Mouse (Mus musculus): ENCODE measurements at regions not wholly inside any gene's neighbourhood (a gene's known extent, or its start where the extent isn't known, plus 50 kb on each side); places are given as distances from the start of the nearest gene placed in this dataset.

GRCm38 (mm10) chr6:51183576-51184420 lies 248.7 kb upstream of the Nfe2l3 start:
- H3K27ac ChIP-seq (ENCODE audit: insufficient read depth, low read depth, low read length), result no peak overlapping the region
- 3% methylated on average over 21 of the region's 21 CpGs for WGBS
- H3K4me1 ChIP-seq (ENCODE audit: control insufficient read depth, insufficient read depth, low read length), result no peaks in the 10 kb centered on the region
- H3K4me3 ChIP-seq (ENCODE audit: insufficient read depth, low read depth, low read length), result no peak overlapping the region
- TF ChIP-seq CTCF (IDR thresholded peaks at IDR 0.05; ENCODE audit: insufficient read depth, low read depth, low read length) (no peak), POLR2A (IDR thresholded peaks at IDR 0.05; ENCODE audit: insufficient read depth, low read depth, low read length) (no peak)

GRCm38 (mm10) chr6:51184500-51184899 lies 248.0 kb upstream of the Nfe2l3 start:
- Histone ChIP-seq H3K4me3 (ENCODE audit: insufficient read depth, low read depth, low read length) (no peak overlapping the region), H3K27ac (ENCODE audit: insufficient read depth, low read depth, low read length) (no peak overlapping the region), H3K4me1 (ENCODE audit: control insufficient read depth, insufficient read depth, low read length) (no peaks in the 10 kb centered on the region)
- no peak for TF ChIP-seq CTCF (IDR thresholded peaks at IDR 0.05; ENCODE audit: insufficient read depth, low read depth, low read length)
- no peak for TF ChIP-seq POLR2A (IDR thresholded peaks at IDR 0.05; ENCODE audit: insufficient read depth, low read depth, low read length)
- WGBS, result 8% methylated on average over 3 of the region's 3 CpGs

- Histone ChIP-seq H3K4me3 (ENCODE audit: insufficient read depth, low read depth, low read length) (no peak overlapping the region), H3K27ac (ENCODE audit: insufficient read depth, low read depth, low read length) (no peak overlapping the region), H3K4me1 (ENCODE audit: control insufficient read depth, insufficient read depth, low read length) (no peaks in the 10 kb centered on the region)
- TF ChIP-seq CTCF (IDR thresholded peaks at IDR 0.05; ENCODE audit: insufficient read depth, low read depth, low read length), result no peak
- TF ChIP-seq POLR2A (IDR thresholded peaks at IDR 0.05; ENCODE audit: insufficient read depth, low read depth, low read length), result no peak
- WGBS, result 21% methylated on average over 6 of the region's 6 CpGs
These were observed 247.3 kb upstream of the Nfe2l3 start for GRCm38 (mm10) chr6:51185201-51185600.

GRCm38 (mm10) chr6:51189173-51189572 lies 243.3 kb upstream of the Nfe2l3 start:
- WGBS, result 79% methylated on average over 3 of the region's 3 CpGs
- TF ChIP-seq POLR2A (IDR thresholded peaks at IDR 0.05; ENCODE audit: insufficient read depth, low read depth, low read length) (no peak), CTCF (IDR thresholded peaks at IDR 0.05; ENCODE audit: insufficient read depth, low read depth, low read length) (no peak)
- no peak overlapping the region for H3K4me3 ChIP-seq (ENCODE audit: insufficient read depth, low read depth, low read length)
- H3K27ac ChIP-seq (ENCODE audit: insufficient read depth, low read depth, low read length), result no peak overlapping the region
- no peaks in the 10 kb centered on the region for H3K4me1 ChIP-seq (ENCODE audit: control insufficient read depth, insufficient read depth, low read length)

GRCm38 (mm10) chr6:51192826-51193225 lies 239.6 kb upstream of the Nfe2l3 start:
- no peaks in the 10 kb centered on the region for H3K4me1 ChIP-seq (ENCODE audit: control insufficient read depth, insufficient read depth, low read length)
- no peak overlapping the region for H3K27ac ChIP-seq (ENCODE audit: insufficient read depth, low read depth, low read length)
- no peak for TF ChIP-seq CTCF (IDR thresholded peaks at IDR 0.05; ENCODE audit: insufficient read depth, low read depth, low read length)
- TF ChIP-seq POLR2A (IDR thresholded peaks at IDR 0.05; ENCODE audit: insufficient read depth, low read depth, low read length), result no peak
- no peak overlapping the region for H3K4me3 ChIP-seq (ENCODE audit: insufficient read depth, low read depth, low read length)
- WGBS, result 37% methylated on average over 8 of the region's 8 CpGs

GRCm38 (mm10) chr6:51193356-51193755 lies 239.1 kb upstream of the Nfe2l3 start:
- TF ChIP-seq POLR2A (IDR thresholded peaks at IDR 0.05; ENCODE audit: insufficient read depth, low read depth, low read length) (no peak), CTCF (IDR thresholded peaks at IDR 0.05; ENCODE audit: insufficient read depth, low read depth, low read length) (no peak)
- no peaks in the 10 kb centered on the region for H3K4me1 ChIP-seq (ENCODE audit: control insufficient read depth, insufficient read depth, low read length)
- 18% methylated on average over 12 of the region's 12 CpGs for WGBS

GRCm38 (mm10) chr6:51196391-51196790 lies 236.1 kb upstream of the Nfe2l3 start:
- no peak for TF ChIP-seq CTCF (IDR thresholded peaks at IDR 0.05; ENCODE audit: insufficient read depth, low read depth, low read length)
- TF ChIP-seq POLR2A (IDR thresholded peaks at IDR 0.05; ENCODE audit: insufficient read depth, low read depth, low read length), result no peak
- WGBS, result 93% methylated on average over 2 of the region's 2 CpGs
- H3K4me1 ChIP-seq (ENCODE audit: control insufficient read depth, insufficient read depth, low read length), result no peaks in the 10 kb centered on the region
- H3K4me3 ChIP-seq (ENCODE audit: insufficient read depth, low read depth, low read length), result no peak overlapping the region
- H3K27ac ChIP-seq (ENCODE audit: insufficient read depth, low read depth, low read length), result no peak overlapping the region

More at GRCm38 (mm10) chr6:51193356-51193755, 239.1 kb upstream of the Nfe2l3 start:
- no peak overlapping the region for H3K27ac ChIP-seq (ENCODE audit: insufficient read depth, low read depth, low read length)
- no peak overlapping the region for H3K4me3 ChIP-seq (ENCODE audit: insufficient read depth, low read depth, low read length)

GRCm38 (mm10) chr6:51197000-51197774 lies 235.3 kb upstream of the Nfe2l3 start:
- 71% methylated on average over 16 of the region's 16 CpGs for WGBS
- Histone ChIP-seq H3K27ac (ENCODE audit: insufficient read depth, low read depth, low read length) (no peak overlapping the region), H3K4me1 (ENCODE audit: control insufficient read depth, insufficient read depth, low read length) (no peaks in the 10 kb centered on the region), H3K4me3 (ENCODE audit: insufficient read depth, low read depth, low read length) (no peak overlapping the region)
- no peak for TF ChIP-seq POLR2A (IDR thresholded peaks at IDR 0.05; ENCODE audit: insufficient read depth, low read depth, low read length)
- TF ChIP-seq CTCF (IDR thresholded peaks at IDR 0.05; ENCODE audit: insufficient read depth, low read depth, low read length), result no peak

- WGBS, result 60% methylated on average over 5 of the region's 5 CpGs
These were observed 232.3 kb upstream of the Nfe2l3 start for GRCm38 (mm10) chr6:51200207-51200606.

More at GRCm38 (mm10) chr6:51200207-51200606, 232.3 kb upstream of the Nfe2l3 start:
- no peak overlapping the region for H3K4me3 ChIP-seq (ENCODE audit: insufficient read depth, low read depth, low read length)
- no peak overlapping the region for H3K27ac ChIP-seq (ENCODE audit: insufficient read depth, low read depth, low read length)
- no peak for TF ChIP-seq CTCF (IDR thresholded peaks at IDR 0.05; ENCODE audit: insufficient read depth, low read depth, low read length)
- no peak for TF ChIP-seq POLR2A (IDR thresholded peaks at IDR 0.05; ENCODE audit: insufficient read depth, low read depth, low read length)
- H3K4me1 ChIP-seq (ENCODE audit: control insufficient read depth, insufficient read depth, low read length), result no peaks in the 10 kb centered on the region
